ENCODE assay signal across 11 mouse cellular contexts in the genomic region with DNA sequence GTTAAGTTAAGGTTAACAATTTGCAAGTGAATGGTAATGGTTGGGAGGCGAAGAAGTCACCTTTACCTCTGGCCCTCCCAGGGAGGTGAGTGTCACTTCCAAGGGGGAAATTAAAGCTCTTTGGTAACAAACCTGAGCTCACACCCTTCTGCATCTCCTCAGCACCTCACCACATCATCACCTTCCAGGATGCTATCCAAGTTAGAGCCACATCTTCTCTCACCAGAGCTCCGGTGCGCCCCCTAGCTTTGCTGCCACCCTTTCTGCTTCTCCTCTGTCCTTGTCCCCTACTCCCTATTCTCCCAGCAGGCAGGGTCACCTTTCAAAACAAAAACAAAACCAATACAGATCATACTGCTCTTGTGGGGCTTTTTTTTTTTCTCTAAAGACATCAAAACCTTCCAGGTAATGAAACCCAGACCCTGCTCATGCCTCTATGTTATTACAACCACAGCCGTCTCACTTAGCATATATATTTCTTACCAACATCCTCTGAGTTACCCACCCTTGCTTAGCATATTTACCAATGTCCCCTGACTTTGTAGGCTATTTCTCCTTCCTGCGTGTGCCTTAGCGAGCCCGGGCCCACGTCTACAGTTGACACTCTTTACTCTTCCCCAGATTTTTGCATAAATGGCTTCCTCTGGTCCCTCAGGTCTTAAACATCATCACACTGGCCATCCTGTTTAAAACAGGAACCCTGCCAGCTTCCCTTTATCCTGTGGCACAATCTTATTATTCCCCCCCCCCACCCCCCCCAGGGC. TPM values are rescaled to one million over a fixed set of nuclear protein-coding genes. Genes with fewer than 3 reads are reported as not detected.
DNase-seq lines count a peak whose midpoint lies in the region; ATAC-seq and TF ChIP-seq lines count a peak whose summit lies in the region.
"Had no signal": no experiment of that assay in that cellular context is flagged by ENCODE, and none has a peak within 500 bp of the region (broad histone marks: within the 10 kb centered on the region; RNA-seq: fewer than 3 reads in every experiment).

No protein-coding gene starts in this region.

- H3K4me3 ChIP-seq in heart, embryonic 12.5 days: no peak overlapping the region
- H3K4me3 ChIP-seq in lung, embryonic 15.5 days: no peak overlapping the region
- H3K4me3 ChIP-seq in liver, postnatal 0 days (ENCODE audit: low read depth, low read length): no peak overlapping the region
- H3K4me3 ChIP-seq: forebrain, embryonic 10.5 days; midbrain, embryonic 13.5 days had no signal

- H3K27me3 ChIP-seq in heart, embryonic 12.5 days (replicated peaks): no peaks in the 10 kb centered on the region
- H3K27me3 ChIP-seq in lung, embryonic 15.5 days: no peaks in the 10 kb centered on the region
- H3K27me3 ChIP-seq in liver, postnatal 0 days (ENCODE audit: insufficient read depth, low read length): peaks cover 27% of the 10 kb centered on the region
- H3K27me3 ChIP-seq: midbrain, embryonic 13.5 days had no signal

- WGBS in heart, embryonic 12.5 days: 61% methylated on average over 8 of the region's 8 CpGs
- WGBS in lung, embryonic 15.5 days: 61% methylated on average over 8 of the region's 8 CpGs
- WGBS in liver, postnatal 0 days (ENCODE audit: insufficient replicate concordance): 53% methylated on average over 8 of the region's 8 CpGs

- H3K4me1 ChIP-seq in heart, embryonic 12.5 days (replicated peaks): peaks cover 60% of the 10 kb centered on the region
- peaks cover 59% of the 10 kb centered on the region for H3K4me1 ChIP-seq in lung, embryonic 15.5 days
- peaks cover 18% of the 10 kb centered on the region for H3K4me1 ChIP-seq in liver, postnatal 0 days (ENCODE audit: insufficient read depth)

- no peak for ATAC-seq in heart, embryonic 12.5 days (ENCODE audit: insufficient number of reproducible peaks, low FRiP score)
- ATAC-seq in lung, embryonic 15.5 days (ENCODE audit: borderline replicate concordance, extremely low read depth, low FRiP score, low TSS enrichment): no peak
- no peak for ATAC-seq in liver, postnatal 0 days
- ATAC-seq: midbrain, embryonic 13.5 days had no signal

- H3K4me2 ChIP-seq in heart, embryonic 12.5 days: peak overlapping the region; percentile 1; the same call in 1 of the 2 replicates
- no peak overlapping the region for H3K4me2 ChIP-seq in lung, embryonic 15.5 days
- no peak overlapping the region for H3K4me2 ChIP-seq in liver, postnatal 0 days (ENCODE audit: low read depth, low read length)
- H3K4me2 ChIP-seq: midbrain, embryonic 13.5 days had no signal

- peaks cover 29% of the 10 kb centered on the region for H3K36me3 ChIP-seq in heart, embryonic 12.5 days
- 0 out of 2 replicates have a peak, but pooled peaks cover 4% of the 10 kb centered on the region for H3K36me3 ChIP-seq in lung, embryonic 15.5 days
- no peaks in the 10 kb centered on the region; the same call in 1 of the 2 replicates for H3K36me3 ChIP-seq in liver, postnatal 0 days (replicated peaks; ENCODE audit: insufficient read depth, low read length)
- H3K36me3 ChIP-seq: forebrain, embryonic 10.5 days; G1E had no signal

- peak; percentile 57 for TF ChIP-seq CTCF in liver, postnatal 0 days (IDR thresholded peaks at IDR 0.05; ENCODE audit: low read depth)

- H3K9me3 ChIP-seq in heart, embryonic 12.5 days (replicated peaks): no peaks in the 10 kb centered on the region
- no peaks in the 10 kb centered on the region for H3K9me3 ChIP-seq in lung, embryonic 15.5 days
- H3K9me3 ChIP-seq in liver, postnatal 0 days (ENCODE audit: low read length): no peaks in the 10 kb centered on the region
- H3K9me3 ChIP-seq: forebrain, embryonic 10.5 days; G1E; midbrain, embryonic 13.5 days had no signal

- DNase-seq in heart, adult 8-10 months (ENCODE audit: low spot score): no peak
- no peak for DNase-seq in lung, adult 18-20 months
- DNase-seq in ES-CJ7 (ENCODE audit: low read depth, low spot score): peak; percentile 75
- no peak for DNase-seq in liver, postnatal 0 days
- DNase-seq in layer of hippocampus, postnatal 36 days: no peak
- DNase-seq: gastrocnemius, postnatal 25 days had no signal

- H3K9ac ChIP-seq in heart, embryonic 12.5 days: no peak overlapping the region
- H3K9ac ChIP-seq in lung, embryonic 15.5 days: no peak overlapping the region
- no peak overlapping the region for H3K9ac ChIP-seq in liver, postnatal 0 days (replicated peaks)
- H3K9ac ChIP-seq: midbrain, embryonic 13.5 days had no signal

- no peak for TF ChIP-seq EP300 in liver, postnatal 0 days (IDR thresholded peaks at IDR 0.05; ENCODE audit: low read depth)

- H3K27ac ChIP-seq in heart, embryonic 12.5 days (ENCODE audit: poor library complexity, severe bottlenecking): peak overlapping the region; percentile 30; the same call in 1 of the 2 replicates
- H3K27ac ChIP-seq in lung, embryonic 15.5 days: 0 out of 2 replicates have a peak overlapping the region, but pooled peaks have one; percentile 11
- peak overlapping the region; percentile 30; the same call in 1 of the 2 replicates for H3K27ac ChIP-seq in liver, postnatal 0 days (ENCODE audit: low read depth)
- H3K27ac ChIP-seq: forebrain, embryonic 10.5 days; midbrain, embryonic 13.5 days had no signal

RNA-seq across cellular contexts. Expression of a gene that starts 4.3 kb away (rescaled TPM):
- polyA plus RNA-seq in heart, embryonic 12.5 days (2016; fragmentation: Nextera tagmentation; extraction: Ambion mirVana): 44.2 and 48.3 TPM in 2 replicates
- 10 to 100 TPM; 17.7 to 42.4 (median 24.0) TPM for total RNA-seq in heart, adult 8-10 months (2022)
- polyA plus RNA-seq in lung, embryonic 15.5 days (2015; fragmentation: Nextera tagmentation; extraction: Ambion mirVana): 22.5 and 23.4 TPM in 2 replicates
- 1.0 and 1.1 TPM in 2 replicates for polyA plus RNA-seq in liver, postnatal 0 days (2015; fragmentation: Nextera tagmentation; extraction: Ambion mirVana)
- 10 to 100 TPM; 13.8 to 14.6 TPM for total RNA-seq in layer of hippocampus, postnatal 36 days (2021)
- polyA plus RNA-seq: G1E had no signal

RNA-seq across cellular contexts. Expression of a gene that starts 7.9 kb away (rescaled TPM):
- 3.4 and 4.0 TPM in 2 replicates for polyA plus RNA-seq in heart, embryonic 12.5 days (2016; fragmentation: Nextera tagmentation; extraction: Ambion mirVana)
- 1 to 10 TPM in 2 of 4 experiments, under 1 TPM in 2; 0.43 to 1.3 (median 0.96) TPM for total RNA-seq in heart, adult 8-10 months (2022)
- 4.5 and 4.7 TPM in 2 replicates for polyA plus RNA-seq in lung, embryonic 15.5 days (2015; fragmentation: Nextera tagmentation; extraction: Ambion mirVana)
- polyA plus RNA-seq in liver, postnatal 0 days (2015; fragmentation: Nextera tagmentation; extraction: Ambion mirVana): 3.6 and 5.2 TPM in 2 replicates
- total RNA-seq in layer of hippocampus, postnatal 36 days (2021): 1 to 10 TPM; 1.9 to 2.0 TPM

Comparison
In these comparisons a context has a peak if more than half of its experiments do, and no peak if none do; other contexts are left out.
1. RNA of a gene that starts 4.3 kb away (polyA plus RNA-seq): 44.2 to 48.3 TPM in heart, embryonic 12.5 days and 22.5 to 23.4 TPM in lung, embryonic 15.5 days; 1.0 to 1.1 TPM in liver, postnatal 0 days; every median in the first group is over 10 times any median in the second.
2. Peak in every context shown above with its lines, with median percentiles within 50 percentile points of each other: H3K27ac ChIP-seq.